Mouse (Mus musculus) MEL (cell line): ENCODE measurements around the gene Ager. TPM values are rescaled to one million over a fixed set of nuclear protein-coding genes. Genes with fewer than 3 reads are reported as not detected.

Experiments
- DNase-seq: peaks from one replicate; pipeline ENCODE4 v3.0.0; 2011; ENCODE audit warnings: low read depth, low spot score
- H3K27ac ChIP-seq: 2 replicates; pipeline ENCODE4 v1.5.1; 2012; ENCODE audit warnings: low read depth, mild to moderate bottlenecking, control low read depth, low read length, moderate library complexity; ENCODE audit not compliant: control insufficient read depth
- H3K27me3 ChIP-seq, 2 experiments: fragments of 150-350 bp in 1 of 2; sonication (generic) in 1 of 2; 2 replicates each; pipeline ENCODE4 v1.6.1; 2012; ENCODE audit warnings: low read length in 2 of 2, mild to moderate bottlenecking in 2 of 2, improper control_type of control experiment in 1 of 2, moderate library complexity in 1 of 2; ENCODE audit not compliant: insufficient read depth in 2 of 2, control insufficient read depth in 1 of 2
- H3K36me3 ChIP-seq, 2 experiments: 2 replicates each; pipeline ENCODE4 v1.6.1; 2012 to 2014; ENCODE audit warnings: low read length in 2 of 2, improper control_type of control experiment in 1 of 2, inconsistent platforms in 1 of 2, mild to moderate bottlenecking in 1 of 2; ENCODE audit not compliant: insufficient read depth in 2 of 2, control insufficient read depth in 1 of 2
- H3K4me1 ChIP-seq, 2 experiments: fragments of 150-350 bp in 1 of 2; sonication (generic) in 1 of 2; 2 replicates each; pipeline ENCODE4 v1.6.1; 2012; ENCODE audit warnings: low read length in 2 of 2, improper control_type of control experiment in 1 of 2, mild to moderate bottlenecking in 1 of 2; ENCODE audit not compliant: insufficient read depth in 2 of 2, control insufficient read depth in 1 of 2
- H3K4me3 ChIP-seq, 2 experiments: fragments of 150-350 bp in 1 of 2; sonication (generic) in 1 of 2; 2 replicates each; pipeline ENCODE4 v1.5.1; 2012; ENCODE audit warnings: low read depth in 2 of 2, low read length in 2 of 2, mild to moderate bottlenecking in 2 of 2, moderate library complexity in 2 of 2, control low read depth in 1 of 2, improper control_type of control experiment in 1 of 2; ENCODE audit not compliant: control insufficient read depth in 1 of 2, insufficient read depth in 1 of 2
- H3K79me2 ChIP-seq: 2 replicates; pipeline ENCODE4 v1.6.1; 2012; ENCODE audit warnings: mild to moderate bottlenecking, low read length, moderate library complexity; ENCODE audit not compliant: control insufficient read depth, poor library complexity, insufficient read depth
- H3K9ac ChIP-seq: 2 replicates; pipeline ENCODE4 v1.6.1; 2012; ENCODE audit warnings: low read depth, mild to moderate bottlenecking, control low read depth, low read length, moderate library complexity; ENCODE audit not compliant: control insufficient read depth, poor library complexity, severe bottlenecking
- H3K9me3 ChIP-seq: fragments of 150-350 bp; sonication (generic); replicated peaks from 2 replicates; pipeline ENCODE4 v1.6.1; 2012; ENCODE audit warnings: mild to moderate bottlenecking, low read length, improper control_type of control experiment, moderate library complexity; ENCODE audit not compliant: insufficient read depth
- BHLHE40 ChIP-seq: IDR thresholded peaks from 2 replicates; pipeline ENCODE4 v1.6.1; 2012; ENCODE audit warnings: low read depth, mild to moderate bottlenecking, inconsistent platforms, low read length, improper control_type of control experiment, borderline replicate concordance
- CHD2 ChIP-seq: IDR thresholded peaks from 2 replicates; pipeline ENCODE4 v1.6.1; 2011; ENCODE audit warnings: low read length, improper control_type of control experiment
- ELF1 ChIP-seq: IDR thresholded peaks from 2 replicates; pipeline ENCODE4 v1.6.1; 2014; ENCODE audit warnings: low read depth, mild to moderate bottlenecking, inconsistent platforms, low read length, improper control_type of control experiment, moderate library complexity
- EP300 ChIP-seq, 2 experiments: IDR thresholded peaks; 2 replicates each; pipeline ENCODE4 v1.6.1; 2011; ENCODE audit warnings: improper control_type of control experiment in 2 of 2, low read length in 2 of 2, low read depth in 1 of 2, mild to moderate bottlenecking in 1 of 2
- GABPA ChIP-seq: IDR thresholded peaks from 2 replicates; pipeline ENCODE4 v1.6.1; 2012; ENCODE audit warnings: low read depth, mild to moderate bottlenecking, inconsistent platforms, low read length, improper control_type of control experiment, moderate library complexity
- MAX ChIP-seq: IDR thresholded peaks from 2 replicates; pipeline ENCODE4 v1.6.1; 2011; ENCODE audit warnings: low read length, improper control_type of control experiment
- MXI1 ChIP-seq: IDR thresholded peaks from 2 replicates; pipeline ENCODE4 v1.6.1; 2011; ENCODE audit warnings: mild to moderate bottlenecking, low read depth, low read length, improper control_type of control experiment
- POLR2AphosphoS2 ChIP-seq: IDR thresholded peaks from 2 replicates; pipeline ENCODE4 v1.6.1; 2011; ENCODE audit warnings: low read length, improper control_type of control experiment
- POLR2AphosphoS5 ChIP-seq: IDR thresholded peaks from 2 replicates; pipeline ENCODE4 v1.6.1; 2012; ENCODE audit warnings: low read depth, borderline replicate concordance, mild to moderate bottlenecking, inconsistent platforms, low read length, moderate library complexity, mixed read lengths
- RAD21 ChIP-seq: IDR thresholded peaks from 2 replicates; pipeline ENCODE4 v1.6.1; 2011; ENCODE audit warnings: mild to moderate bottlenecking, low read depth, low read length, improper control_type of control experiment
- SMC3 ChIP-seq: IDR thresholded peaks from 2 replicates; pipeline ENCODE4 v1.6.1; 2011; ENCODE audit warnings: low read depth, low read length, improper control_type of control experiment
- TAL1 ChIP-seq: IDR thresholded peaks from 2 replicates; pipeline ENCODE4 v1.6.1; 2012; ENCODE audit warnings: mild to moderate bottlenecking, inconsistent platforms, low read length, moderate library complexity, mixed read lengths
- TCF12 ChIP-seq: IDR thresholded peaks from 2 replicates; pipeline ENCODE4 v1.6.1; 2014; ENCODE audit warnings: low read depth, mild to moderate bottlenecking, inconsistent platforms, low read length, improper control_type of control experiment, moderate library complexity
- UBTF ChIP-seq: IDR thresholded peaks from 2 replicates; pipeline ENCODE4 v1.6.1; 2012; ENCODE audit warnings: low read depth, mild to moderate bottlenecking, inconsistent platforms, low read length, improper control_type of control experiment, moderate library complexity, borderline replicate concordance; ENCODE audit not compliant: insufficient read depth
- USF1 ChIP-seq: IDR thresholded peaks from 2 replicates; pipeline ENCODE4 v1.6.1; 2014; ENCODE audit warnings: low read depth, mild to moderate bottlenecking, inconsistent platforms, low read length, improper control_type of control experiment, moderate library complexity
- USF2 ChIP-seq, 2 experiments: IDR thresholded peaks; 2 replicates each; pipeline ENCODE4 v1.6.1; 2011 to 2012; ENCODE audit warnings: improper control_type of control experiment in 2 of 2, low read length in 2 of 2, borderline replicate concordance in 1 of 2, inconsistent platforms in 1 of 2, low read depth in 1 of 2, mild to moderate bottlenecking in 1 of 2; ENCODE audit not compliant: insufficient read depth in 1 of 2
- ZKSCAN1 ChIP-seq: IDR thresholded peaks from 2 replicates; pipeline ENCODE4 v1.6.1; 2012; ENCODE audit warnings: low read depth, mild to moderate bottlenecking, inconsistent platforms, low read length, improper control_type of control experiment, moderate library complexity
- ZMIZ1 ChIP-seq: IDR thresholded peaks from 2 replicates; pipeline ENCODE4 v1.6.1; 2012; ENCODE audit warnings: low read depth, mild to moderate bottlenecking, inconsistent platforms, low read length, improper control_type of control experiment, moderate library complexity
- ZNF384 ChIP-seq: IDR thresholded peaks from 2 replicates; pipeline ENCODE4 v1.6.1; 2012; ENCODE audit warnings: low read depth, mild to moderate bottlenecking, inconsistent platforms, low read length, improper control_type of control experiment
- polyA plus RNA-seq, 2 experiments: library from polyadenylated mRNA; stranded (reverse) in 1 of 2; unstranded in 1 of 2; fragments of >175 nt in 1 of 2; fragments of >200 nt in 1 of 2; gene quantifications; 2 replicates each; pipeline versions ENCODE4 v1.2.1 to v1.2.4; 2012; ENCODE audit warnings: low replicate concordance in 2 of 2, low read depth in 1 of 2; ENCODE audit not compliant: insufficient read length in 2 of 2, insufficient read depth in 1 of 2, missing spikeins in 1 of 2
- total RNA-seq: library from RNA; depleted of rRNA; stranded (reverse); fragments of 300-350 nt; gene quantifications from 2 replicates; pipeline ENCODE4 v1.2.3, GENCODE M21; 2012

Ager gene
- total and polyA plus RNA-seq, 3 experiments: 0.27 to 3.7 TPM; not detected in 1

DNA sequence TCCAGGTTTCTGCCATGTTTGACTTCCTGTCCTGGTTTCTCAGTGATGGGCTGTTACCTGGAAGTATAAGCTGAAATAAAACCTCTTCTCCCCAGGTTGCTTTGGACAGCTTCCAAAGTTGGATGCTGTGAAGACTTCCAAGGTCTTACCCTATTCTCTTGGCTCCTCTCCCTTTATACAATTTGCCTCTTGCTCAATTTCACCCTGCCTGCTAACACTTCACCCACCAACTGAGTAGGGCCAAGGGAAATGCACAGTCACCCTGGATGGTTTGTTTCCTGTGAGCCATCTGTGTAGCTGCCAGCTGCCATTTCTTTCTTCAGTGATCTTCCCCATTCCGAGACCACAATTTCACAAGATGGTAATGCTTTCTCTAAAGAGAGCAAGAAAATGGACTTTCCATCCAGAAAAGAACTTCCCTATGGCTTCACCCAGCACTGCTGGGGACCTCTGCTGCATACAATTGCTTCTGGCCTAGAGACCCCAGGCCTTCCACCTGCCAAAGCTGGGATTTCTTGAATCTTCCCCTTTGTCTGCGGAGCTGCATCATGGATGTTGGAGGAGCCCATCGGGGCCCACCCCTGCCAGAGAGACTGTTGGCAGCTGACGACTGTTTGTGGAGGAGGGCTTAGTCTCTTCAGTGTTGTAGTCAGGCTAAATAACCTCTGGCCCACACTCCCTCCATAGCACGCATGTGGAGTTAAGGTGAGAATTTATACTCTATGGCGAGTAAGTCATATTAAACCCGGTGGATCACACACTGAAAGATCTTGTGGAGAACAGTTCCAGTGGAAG lies 42.0 kb downstream of the Ager start:
- Histone ChIP-seq H3K4me1 (peaks cover 0 to 13% of the 10 kb centered on the region in 2 experiments; a peak in 2 of 4 replicates), H3K79me2 (no peaks in the 10 kb centered on the region), H3K36me3 (peaks cover 0 to 4% of the 10 kb centered on the region in 2 experiments; a peak in 1 of 4 replicates), H3K4me3 (no peak overlapping the region), H3K9me3 (no peaks in the 10 kb centered on the region), H3K27me3 (peaks cover 5 to 12% of the 10 kb centered on the region in 2 experiments; a peak in 3 of 4 replicates), H3K9ac (no peak overlapping the region), H3K27ac (no peak overlapping the region)
- DNase-seq: no peak
- TF ChIP-seq BHLHE40: no peak
- TF ChIP-seq POLR2AphosphoS2: no peak
- no peak for TF ChIP-seq CHD2
- no peak for TF ChIP-seq TCF12
- TF ChIP-seq SMC3: no peak
- no peak for TF ChIP-seq POLR2AphosphoS5
- TF ChIP-seq MAX: no peak
- no peak for TF ChIP-seq GABPA
- TF ChIP-seq TAL1: no peak
- TF ChIP-seq USF1: no peak
- no peak for TF ChIP-seq ELF1
- no peak for TF ChIP-seq UBTF
- no peak for TF ChIP-seq EP300 (IDR thresholded peaks at IDR 0.05; ENCODE audit: low read depth in 1 of 2, low read length in 2 of 2)
- no peak for TF ChIP-seq MXI1
- no peak for TF ChIP-seq ZNF384
- TF ChIP-seq USF2 (IDR thresholded peaks at IDR 0.05; ENCODE audit: borderline replicate concordance in 1 of 2, insufficient read depth in 1 of 2, low read depth in 1 of 2, low read length in 2 of 2): no peak
- no peak for TF ChIP-seq ZKSCAN1
- TF ChIP-seq ZMIZ1: no peak
- no peak for TF ChIP-seq RAD21
